Mouse (Mus musculus) midbrain, embryonic 11.5 days (tissue): ENCODE results near the gene Lax1. TPM values are rescaled to one million over a fixed set of nuclear protein-coding genes. Genes with fewer than 3 reads are reported as not detected.
"Not testable (repeated sequence)": the region's sequence is repeated elsewhere in the genome, so short reads cannot be mapped to it uniquely, and the experiment has no call there.

Experiments used
- ATAC-seq: fragments of 200-750 bp; cut with Nextera tagmentation; 2 replicates; pipeline ENCODE4 v1.8.0; 2017; ENCODE audit warnings: moderate TSS enrichment, moderate library complexity; ENCODE audit not compliant: low FRiP score
- DNase-seq: peaks from one replicate; pipeline ENCODE4 v3.0.0; 2015; ENCODE audit warnings: low spot score; ENCODE audit errors: missing footprints
- H3K27ac ChIP-seq: fragments of 300-500 bp; sonication (generic); 2 replicates; pipeline ENCODE4 v1.5.1; 2014; ENCODE audit warnings: low read depth, low read length
- H3K27me3 ChIP-seq: fragments of 300-500 bp; sonication (generic); 2 replicates; pipeline ENCODE4 v1.6.1; 2014; ENCODE audit warnings: mild to moderate bottlenecking, low read length, moderate library complexity, mixed read lengths; ENCODE audit not compliant: control insufficient read depth, insufficient read depth
- H3K36me3 ChIP-seq: fragments of 300-500 bp; sonication (generic); 2 replicates; pipeline ENCODE4 v1.6.1; 2014; ENCODE audit warnings: mild to moderate bottlenecking, low read length, moderate library complexity, mixed read lengths; ENCODE audit not compliant: control insufficient read depth, insufficient read depth
- H3K4me1 ChIP-seq: fragments of 300-500 bp; sonication (generic); 2 replicates; pipeline ENCODE4 v1.6.1; 2014; ENCODE audit warnings: low read length; ENCODE audit not compliant: control insufficient read depth, insufficient read depth
- H3K4me2 ChIP-seq: fragments of 300-500 bp; sonication (generic); 2 replicates; pipeline ENCODE4 v1.6.1; 2014; ENCODE audit warnings: mild to moderate bottlenecking, moderate library complexity
- H3K4me3 ChIP-seq: fragments of 300-500 bp; sonication (generic); 2 replicates; pipeline ENCODE4 v1.5.1; 2014; ENCODE audit warnings: low read depth, low read length
- H3K9ac ChIP-seq: fragments of 300-500 bp; sonication (generic); 2 replicates; pipeline ENCODE4 v1.6.1; 2014; ENCODE audit warnings: low read length
- H3K9me3 ChIP-seq: fragments of 300-500 bp; sonication (generic); 2 replicates; pipeline ENCODE4 v1.6.1; 2016; ENCODE audit warnings: low read length; ENCODE audit not compliant: control insufficient read depth
- WGBS: fragments of 180-500 bp; shearing (Covaris S2); extraction: QIAGEN DNeasy Blood & Tissue Kit; methylation state at CpG from one replicate; pipeline ENCODE4 v1.1.7; 2014; 5-methylcytosine and 5-hydroxymethylcytosine counted together
- polyA plus RNA-seq: library from polyadenylated mRNA; unstranded; fragments of >200 nt; fragmentation: Nextera tagmentation; extraction: Ambion mirVana; gene quantifications from 2 replicates; pipeline ENCODE4 v1.2.1, GENCODE M21; 2014

Lax1 gene
- polyA plus RNA-seq, 1 experiment from 2014 or later, result 0.20 TPM

- H3K27me3 ChIP-seq, result no peaks in the 10 kb centered on the region
- H3K9ac ChIP-seq, result no peak overlapping the region
- H3K27ac ChIP-seq, result no peak overlapping the region
- DNase-seq, result no peak
- no peak for ATAC-seq
- 0 out of 2 replicates have a peak, but pooled peaks cover 4% of the 10 kb centered on the region for H3K4me1 ChIP-seq
- H3K36me3 ChIP-seq, result no peaks in the 10 kb centered on the region; the same call in 1 of the 2 replicates
- 68% methylated on average over 1 of the region's 1 CpGs for WGBS
- H3K4me3 ChIP-seq, result no peak overlapping the region
- no peaks in the 10 kb centered on the region for H3K9me3 ChIP-seq
- H3K4me2 ChIP-seq, result no peak overlapping the region
Observed at GRCm38 (mm10) chr1:133715191-133715590, 25.3 kb upstream of the Lax1 start.

- Histone ChIP-seq H3K27ac (no peak overlapping the region), H3K9me3 (no peaks in the 10 kb centered on the region), H3K4me3 (no peak overlapping the region), H3K9ac (no peak overlapping the region), H3K36me3 (no peaks in the 10 kb centered on the region; the same call in 1 of the 2 replicates), H3K4me2 (no peak overlapping the region), H3K4me1 (0 out of 2 replicates have a peak, but pooled peaks cover 4% of the 10 kb centered on the region), H3K27me3 (no peaks in the 10 kb centered on the region)
- no peak for ATAC-seq
- WGBS, result 44% methylated on average over 2 of the region's 2 CpGs
- DNase-seq, result no peak
Observed at GRCm38 (mm10) chr1:133713009-133713370, 23.1 kb upstream of the Lax1 start.

DNA sequence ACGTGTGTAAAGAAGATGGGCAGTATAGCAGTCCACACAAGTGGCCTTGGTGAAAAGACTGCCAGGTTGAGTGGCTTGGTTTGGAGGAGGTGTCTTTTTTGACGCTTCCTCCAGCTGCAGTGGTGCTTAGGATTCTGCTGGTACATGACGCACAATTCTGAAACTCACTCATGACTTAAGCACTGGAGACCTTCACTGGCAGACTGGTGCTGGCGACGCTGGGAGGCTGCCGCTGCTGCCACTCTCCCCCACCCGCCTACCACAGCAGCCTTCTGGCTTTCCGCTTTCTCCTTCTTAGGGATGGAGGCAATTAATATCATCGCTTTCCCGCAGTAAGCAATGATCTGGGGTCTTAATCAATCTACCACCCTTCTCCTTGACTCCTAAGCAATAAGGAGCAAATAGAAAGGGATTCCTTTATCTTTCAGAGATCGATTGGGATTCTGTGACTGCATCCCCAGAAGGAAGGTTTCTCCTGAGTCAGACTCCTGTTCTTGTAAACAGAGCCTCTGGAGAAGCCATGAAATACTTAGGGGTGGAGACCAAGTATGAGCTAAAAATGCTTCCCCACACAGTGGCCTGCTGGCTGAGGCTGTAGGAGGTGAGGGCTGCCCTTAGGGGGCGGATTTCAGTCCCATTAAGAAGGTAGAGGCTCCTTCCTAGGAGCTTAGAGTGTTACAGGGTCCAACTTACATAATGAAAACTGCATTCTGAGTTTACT is 22.5 kb upstream of the Lax1 start:
- H3K27ac ChIP-seq, result no peak overlapping the region
- H3K27me3 ChIP-seq, result no peaks in the 10 kb centered on the region

DNA sequence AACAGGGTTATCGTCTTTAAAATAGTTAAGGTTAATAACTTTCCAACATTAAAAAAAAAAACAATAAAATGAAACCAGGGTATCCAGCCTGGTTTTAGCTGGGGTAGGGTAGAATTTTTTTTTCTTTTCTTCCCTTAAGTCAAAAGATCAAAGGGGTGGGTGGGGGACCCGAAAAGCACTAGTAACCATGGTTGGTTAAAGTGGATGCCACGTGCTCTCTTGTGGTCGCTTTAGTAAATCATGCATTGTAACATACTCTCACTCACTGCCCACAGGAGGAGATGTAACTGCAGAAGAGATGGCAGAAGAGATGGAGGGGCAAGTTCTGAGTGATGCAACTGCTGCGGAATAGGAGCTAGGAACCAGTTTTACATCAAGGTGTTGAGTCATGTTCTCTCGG is 21.5 kb upstream of the Lax1 start:
- WGBS, result 56% methylated on average over 6 of the region's 6 CpGs
- no peaks in the 10 kb centered on the region for H3K27me3 ChIP-seq
- H3K4me1 ChIP-seq, result 0 out of 2 replicates have a peak, but pooled peaks cover 4% of the 10 kb centered on the region
- H3K27ac ChIP-seq, result no peak overlapping the region
- DNase-seq (no peak), ATAC-seq (no peak)
- no peaks in the 10 kb centered on the region for H3K36me3 ChIP-seq
- H3K4me3 ChIP-seq, result no peak overlapping the region
- H3K9me3 ChIP-seq, result no peaks in the 10 kb centered on the region
- no peak overlapping the region for H3K4me2 ChIP-seq
- no peak overlapping the region for H3K9ac ChIP-seq

More for the DNA sequence above, 22.5 kb upstream of the Lax1 start:
- ATAC-seq (no peak), DNase-seq (no peak)
- Histone ChIP-seq H3K4me3 (no peak overlapping the region), H3K4me2 (no peak overlapping the region), H3K36me3 (no peaks in the 10 kb centered on the region; the same call in 1 of the 2 replicates), H3K9ac (no peak overlapping the region), H3K4me1 (0 out of 2 replicates have a peak, but pooled peaks cover 4% of the 10 kb centered on the region), H3K9me3 (no peaks in the 10 kb centered on the region)
- WGBS, result 59% methylated on average over 12 of the region's 12 CpGs

- 79% methylated on average over 5 of the region's 6 CpGs for WGBS
- Histone ChIP-seq H3K4me1 (0 out of 2 replicates have a peak, but pooled peaks cover 4% of the 10 kb centered on the region), H3K27me3 (no peaks in the 10 kb centered on the region), H3K4me3 (no peak overlapping the region), H3K9ac (no peak overlapping the region), H3K9me3 (no peaks in the 10 kb centered on the region), H3K27ac (no peak overlapping the region), H3K4me2 (no peak overlapping the region), H3K36me3 (no peaks in the 10 kb centered on the region)
- DNase-seq (no peak), ATAC-seq (no peak)
Observed at GRCm38 (mm10) chr1:133710895-133711294, 21.0 kb upstream of the Lax1 start.

DNA sequence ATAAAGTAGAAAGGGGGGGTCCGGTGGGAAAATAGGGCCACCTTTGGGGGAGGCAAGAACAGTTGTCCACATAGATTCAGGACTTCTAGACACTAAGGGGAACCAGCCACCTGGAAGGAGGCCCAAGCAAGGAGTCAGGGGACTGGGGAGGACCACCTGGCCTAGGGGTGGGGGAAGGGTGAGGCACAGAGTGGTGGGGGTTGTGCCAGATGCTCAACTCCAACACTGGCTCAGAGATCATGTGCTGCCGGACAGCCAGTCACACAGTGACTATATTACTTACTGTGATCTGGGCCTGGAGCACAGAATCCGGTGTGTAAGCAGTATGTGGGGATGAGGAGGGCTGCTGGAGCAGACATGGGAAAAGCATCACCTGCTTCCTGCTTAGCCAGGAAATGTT is 19.4 kb upstream of the Lax1 start:
- DNase-seq (no peak), ATAC-seq (no peak)
- no peak overlapping the region for H3K27ac ChIP-seq
- no peaks in the 10 kb centered on the region for H3K27me3 ChIP-seq
- no peaks in the 10 kb centered on the region for H3K9me3 ChIP-seq
- H3K4me3 ChIP-seq, result no peak overlapping the region
- no peak overlapping the region for H3K9ac ChIP-seq
- no peak overlapping the region for H3K4me2 ChIP-seq
- 0 out of 2 replicates have a peak, but pooled peaks cover 4% of the 10 kb centered on the region for H3K4me1 ChIP-seq
- no peaks in the 10 kb centered on the region for H3K36me3 ChIP-seq
- 80% methylated on average over 3 of the region's 3 CpGs for WGBS

GRCm38 (mm10) chr1:133701824-133702223 is 11.9 kb upstream of the Lax1 start:
- ATAC-seq, result not testable (repeated sequence)

DNA sequence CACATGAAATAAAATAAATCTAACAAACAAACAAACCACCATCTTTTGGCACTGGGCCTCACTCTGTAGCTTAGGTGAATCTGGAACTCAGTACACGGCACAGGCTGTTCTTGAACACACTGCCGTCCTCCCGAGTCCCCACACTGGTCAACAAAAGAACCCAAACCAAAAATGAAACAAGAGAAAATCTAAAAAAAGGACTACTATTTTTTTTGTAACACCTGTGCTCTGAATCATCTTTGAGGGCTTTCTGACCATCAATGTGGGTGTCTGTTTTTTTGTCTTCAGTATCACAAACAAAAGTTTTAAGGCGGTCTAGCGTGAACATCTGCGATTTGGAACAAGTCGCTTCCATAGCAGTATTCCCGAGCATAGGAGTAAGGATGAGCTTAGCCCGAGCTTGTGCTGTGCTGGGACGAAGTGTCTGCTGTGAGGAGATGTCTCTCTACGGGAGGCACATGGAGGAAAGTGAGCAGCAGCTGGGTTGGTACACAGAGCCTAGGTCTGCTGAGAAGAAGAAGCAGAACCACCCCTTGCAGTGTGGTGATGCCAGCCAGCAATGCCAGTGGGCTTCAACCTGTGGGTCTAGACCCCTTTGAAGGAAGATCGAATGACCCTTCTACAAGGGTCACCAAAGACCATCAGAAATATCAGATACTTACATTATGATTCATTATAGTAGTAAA is 8.2 kb upstream of the Lax1 start:
- Histone ChIP-seq H3K4me3 (no peak overlapping the region), H3K27ac (no peak overlapping the region), H3K36me3 (no peaks in the 10 kb centered on the region), H3K4me1 (peaks cover 5% of the 10 kb centered on the region; the same call in 1 of the 2 replicates), H3K9ac (no peak overlapping the region), H3K9me3 (no peaks in the 10 kb centered on the region), H3K27me3 (no peaks in the 10 kb centered on the region), H3K4me2 (no peak overlapping the region)
- ATAC-seq (no peak), DNase-seq (no peak)
- WGBS, result 91% methylated on average over 12 of the region's 12 CpGs

More at GRCm38 (mm10) chr1:133701824-133702223, 11.9 kb upstream of the Lax1 start:
- not testable (repeated sequence) for H3K27me3 ChIP-seq, H3K4me2 ChIP-seq, DNase-seq, H3K4me3 ChIP-seq, H3K4me1 ChIP-seq, H3K27ac ChIP-seq, H3K9me3 ChIP-seq, H3K9ac ChIP-seq, H3K36me3 ChIP-seq
- 17% methylated on average over 1 of the region's 2 CpGs for WGBS

GRCm38 (mm10) chr1:133695901-133696300 is 6.0 kb upstream of the Lax1 start:
- no peak overlapping the region for H3K9ac ChIP-seq
- H3K4me3 ChIP-seq, result no peak overlapping the region
- no peaks in the 10 kb centered on the region for H3K36me3 ChIP-seq
- peaks cover 5% of the 10 kb centered on the region; the same call in 1 of the 2 replicates for H3K4me1 ChIP-seq
- no peak overlapping the region for H3K27ac ChIP-seq
- H3K9me3 ChIP-seq, result no peaks in the 10 kb centered on the region
- 56% methylated on average over 7 of the region's 7 CpGs for WGBS
- DNase-seq (no peak), ATAC-seq (no peak)
- no peak overlapping the region for H3K4me2 ChIP-seq
- H3K27me3 ChIP-seq, result no peaks in the 10 kb centered on the region
